ENCODE assay signal across 8 mouse cellular contexts in genomic region chr16:4418776-4419545, GRCm38 (mm10). TPM values are rescaled to one million over a fixed set of nuclear protein-coding genes. Genes with fewer than 3 reads are reported as not detected.
DNase-seq lines count a peak whose midpoint lies in the region; ATAC-seq and TF ChIP-seq lines count a peak whose summit lies in the region.

No protein-coding gene starts in this region.

- peaks cover 4% of the 10 kb centered on the region for H3K36me3 ChIP-seq in G1E (replicated peaks)
- no peaks in the 10 kb centered on the region for H3K36me3 ChIP-seq in forebrain, embryonic 14.5 days (ENCODE audit: control insufficient read depth, insufficient read depth, low read length)
- H3K36me3 ChIP-seq in kidney, postnatal 0 days (ENCODE audit: insufficient read depth, low read length), result no peaks in the 10 kb centered on the region

- TF ChIP-seq CTCF in G1E (IDR thresholded peaks at IDR 0.05; ENCODE audit: low read depth, low read length), result no peak
- TF ChIP-seq CTCF in kidney, postnatal 0 days (IDR thresholded peaks at IDR 0.05; ENCODE audit: low read depth), result no peak

- peak overlapping the region; percentile 96 for H3K4me2 ChIP-seq in forebrain, embryonic 14.5 days (ENCODE audit: low read length)
- peak overlapping the region; percentile 94 for H3K4me2 ChIP-seq in kidney, postnatal 0 days (ENCODE audit: low read length)

- WGBS in forebrain, embryonic 14.5 days, result 16% methylated on average over 32 of the region's 32 CpGs
- WGBS in kidney, postnatal 0 days, result 20% methylated on average over 32 of the region's 32 CpGs

- no peak for ATAC-seq in G1E (ENCODE audit: extremely low read depth, insufficient number of reproducible peaks, low FRiP score, poor library complexity, severe bottlenecking)
- ATAC-seq in forebrain, embryonic 14.5 days, result peak; percentile 5; the same call in 1 of the 2 replicates
- no peak for ATAC-seq in kidney, postnatal 0 days (replicated peaks; ENCODE audit: low FRiP score, low read depth)

- H3K9me3 ChIP-seq in G1E (replicated peaks), result peaks cover 8% of the 10 kb centered on the region; the same call in 1 of the 2 replicates
- no peaks in the 10 kb centered on the region for H3K9me3 ChIP-seq in forebrain, embryonic 14.5 days (replicated peaks; ENCODE audit: control insufficient read depth, low read length)
- no peaks in the 10 kb centered on the region for H3K9me3 ChIP-seq in kidney, postnatal 0 days (replicated peaks; ENCODE audit: low read length)

- peak overlapping the region; percentile 69; the same call in 1 of the 2 replicates for H3K4me3 ChIP-seq in G1E (ENCODE audit: low read depth, low read length)
- peak overlapping the region; percentile 80 for H3K4me3 ChIP-seq in forebrain, embryonic 14.5 days (ENCODE audit: low read depth, low read length)
- peak overlapping the region; percentile 75 for H3K4me3 ChIP-seq in kidney, postnatal 0 days (replicated peaks; ENCODE audit: low read depth, low read length)

- peaks cover 16% of the 10 kb centered on the region for H3K4me1 ChIP-seq in G1E (ENCODE audit: insufficient read depth, low read depth, low read length)
- peaks cover 24% of the 10 kb centered on the region for H3K4me1 ChIP-seq in forebrain, embryonic 14.5 days (ENCODE audit: control insufficient read depth, insufficient read depth, low read length)
- H3K4me1 ChIP-seq in kidney, postnatal 0 days (replicated peaks; ENCODE audit: insufficient read depth, low read length), result peaks cover 5% of the 10 kb centered on the region

- peaks cover 24% of the 10 kb centered on the region for H3K27me3 ChIP-seq in G1E (ENCODE audit: insufficient read depth, low read length)
- no peaks in the 10 kb centered on the region for H3K27me3 ChIP-seq in forebrain, embryonic 14.5 days (replicated peaks; ENCODE audit: control insufficient read depth, insufficient read depth, low read length)
- no peaks in the 10 kb centered on the region for H3K27me3 ChIP-seq in kidney, postnatal 0 days (ENCODE audit: insufficient read depth, low read length)

- no peak overlapping the region for H3K27ac ChIP-seq in forebrain, embryonic 14.5 days (ENCODE audit: low read depth, low read length)
- no peak overlapping the region for H3K27ac ChIP-seq in kidney, postnatal 0 days

- DNase-seq in heart, adult 18-20 months, result peak; percentile 49 to 62
- DNase-seq in heart, adult 8-10 months (ENCODE audit: low spot score), result no peak
- DNase-seq in G1E (ENCODE audit: low spot score), result no peak
- peak; percentile 29 for DNase-seq in forebrain, embryonic 14.5 days (ENCODE audit: low spot score)
- DNase-seq in kidney, postnatal 0 days (ENCODE audit: low spot score), result no peak
- peak; percentile 33 for DNase-seq in mesoderm, embryonic 11.5 days (ENCODE audit: low read depth, low spot score)
- DNase-seq in thymus, postnatal 10 days (ENCODE audit: low spot score in 2 of 2), result peak; percentile 25 to 33
- no peak for DNase-seq in T-cell, adult 2 months (ENCODE audit: low spot score)

- H3K9ac ChIP-seq in forebrain, embryonic 14.5 days (ENCODE audit: low read length), result peak overlapping the region; percentile 80
- H3K9ac ChIP-seq in kidney, postnatal 0 days (ENCODE audit: low read depth, low read length), result peak overlapping the region; percentile 77

RNA-seq across cellular contexts. Expression of gene Adcy9, which starts 1.3 kb away (rescaled TPM):
- 10 to 100 TPM; 21.8 to 22.3 TPM for total RNA-seq in heart, adult 18-20 months (2021)
- total RNA-seq in heart, adult 8-10 months (2022), result 10 to 100 TPM; 21.7 to 24.0 (median 23.2) TPM
- total RNA-seq in G1E (2014; fragmentation: Nextera tagmentation), result 0.73 and 0.83 TPM in 2 replicates
- 2.1 and 2.3 TPM in 2 replicates for total RNA-seq in G1E (2017)
- 0.41 and 0.47 TPM in 2 replicates for polyA plus RNA-seq in G1E (2012)
- 1.8 and 2.4 TPM in 2 replicates for polyA plus RNA-seq in forebrain, embryonic 14.5 days (2014; fragmentation: Nextera tagmentation; extraction: Ambion mirVana)
- polyA plus RNA-seq in kidney, postnatal 0 days (2015; fragmentation: Nextera tagmentation; extraction: Ambion mirVana), result 1.1 and 1.3 TPM in 2 replicates

Comparison
In these comparisons a context has a peak if more than half of its experiments do, and no peak if none do; other contexts are left out.
1. DNase-seq: peak in heart, adult 18-20 months (2 of 2), forebrain, embryonic 14.5 days (single experiment), mesoderm, embryonic 11.5 days (single experiment) and thymus, postnatal 10 days (2 of 2); none in heart, adult 8-10 months (single experiment), G1E (single experiment), kidney, postnatal 0 days (single experiment) and T-cell, adult 2 months (single experiment).
2. RNA of gene Adcy9, which starts 1.3 kb away (total RNA-seq): 21.7 to 24.0 TPM in heart, adult 8-10 months and 21.8 to 22.3 TPM in heart, adult 18-20 months; 0.73 to 2.3 TPM in G1E; every median in the first group is over 4 times any median in the second.
3. Peak in every context shown above with its lines, with median percentiles within 50 percentile points of each other: H3K4me3 ChIP-seq.